In genomic region chr9:107245311-107245710, GRCm38 (mm10) we compare ENCODE assay signal across 18 mouse cellular contexts. TPM values are rescaled to one million over a fixed set of nuclear protein-coding genes. Genes with fewer than 3 reads are reported as not detected.
"Had no signal": no experiment of that assay in that cellular context is flagged by ENCODE, and none has a peak within 500 bp of the region (broad histone marks: within the 10 kb centered on the region; RNA-seq: fewer than 3 reads in every experiment).

No protein-coding gene starts in this region.

- H3K27me3 ChIP-seq: lung, embryonic 15.5 days; midbrain, embryonic 12.5 days; midbrain, embryonic 15.5 days; neural tube, embryonic 12.5 days had no signal

- DNase-seq: lung, adult 2 months; lung, postnatal 14 days; lung, postnatal 36 days; right cerebral cortex, postnatal 14 days; thymus, adult 2 months; thymus, postnatal 25 days; thymus, postnatal 4 days had no signal

- H3K4me1 ChIP-seq: lung, embryonic 15.5 days; midbrain, embryonic 12.5 days; midbrain, embryonic 15.5 days; neural tube, embryonic 12.5 days; stomach, embryonic 15.5 days had no signal

- ATAC-seq: lung, postnatal 0 days; midbrain, embryonic 15.5 days had no signal

- H3K9ac ChIP-seq: lung, embryonic 15.5 days; midbrain, embryonic 12.5 days; midbrain, embryonic 15.5 days; neural tube, embryonic 12.5 days; stomach, embryonic 15.5 days had no signal

- H3K4me3 ChIP-seq: lung, embryonic 15.5 days; megakaryocyte, embryonic 14.5 days; midbrain, embryonic 12.5 days; midbrain, embryonic 15.5 days; neural tube, embryonic 12.5 days; stomach, embryonic 15.5 days had no signal

- H3K27ac ChIP-seq: lung, embryonic 15.5 days; macrophage; midbrain, embryonic 12.5 days; midbrain, embryonic 15.5 days; neural tube, embryonic 12.5 days; stomach, embryonic 15.5 days; stomach, postnatal 0 days had no signal

- H3K4me2 ChIP-seq: lung, embryonic 15.5 days; midbrain, embryonic 12.5 days; midbrain, embryonic 15.5 days; neural tube, embryonic 12.5 days; stomach, embryonic 15.5 days had no signal

- H3K36me3 ChIP-seq: lung, embryonic 15.5 days; midbrain, embryonic 12.5 days; midbrain, embryonic 15.5 days; neural tube, embryonic 12.5 days; stomach, embryonic 15.5 days had no signal

- H3K9me3 ChIP-seq: lung, embryonic 15.5 days; megakaryocyte, embryonic 14.5 days; midbrain, embryonic 12.5 days; midbrain, embryonic 15.5 days; neural tube, embryonic 12.5 days; stomach, embryonic 15.5 days had no signal

RNA-seq across cellular contexts. Expression of gene Dock3, which starts 13.6 kb away (rescaled TPM):
- total RNA-seq: monocyte, adult 5-6 weeks; neutrophil, adult 5-6 weeks had no signal
